Mouse (Mus musculus): ENCODE measurements at regions not wholly inside any gene's neighbourhood (a gene's known extent, or its start where the extent isn't known, plus 50 kb on each side); places are given as distances from the start of the nearest gene placed in this dataset.

- ATAC-seq (ENCODE audit: insufficient read depth, low FRiP score, low TSS enrichment) (no peak), DNase-seq (ENCODE audit: low spot score) (no peak)
- H3K9me3 ChIP-seq (ENCODE audit: control insufficient read depth, low read length): no peaks in the 10 kb centered on the region
- H3K4me3 ChIP-seq (ENCODE audit: low read depth, low read length): no peak overlapping the region
- no peak overlapping the region for H3K4me2 ChIP-seq (ENCODE audit: low read depth)
- H3K27ac ChIP-seq (ENCODE audit: low read depth, low read length): no peak overlapping the region
- no peaks in the 10 kb centered on the region for H3K4me1 ChIP-seq (ENCODE audit: control insufficient read depth, insufficient read depth, low read length)
- no peaks in the 10 kb centered on the region for H3K27me3 ChIP-seq (ENCODE audit: control insufficient read depth, insufficient read depth, low read length)
- no peaks in the 10 kb centered on the region for H3K36me3 ChIP-seq (ENCODE audit: control insufficient read depth, insufficient read depth, low read length)
- no peak overlapping the region for H3K9ac ChIP-seq (ENCODE audit: low read length)
- 73% methylated on average over 4 of the region's 4 CpGs for WGBS
These were observed 244.9 kb upstream of the Jmjd1c start for GRCm38 (mm10) chr10:66850972-66851478.

GRCm38 (mm10) chr10:66851841-66852240 is 244.1 kb upstream of the Jmjd1c start:
- Histone ChIP-seq H3K4me1 (ENCODE audit: control insufficient read depth, insufficient read depth, low read length) (no peaks in the 10 kb centered on the region), H3K4me3 (ENCODE audit: low read depth, low read length) (no peak overlapping the region), H3K4me2 (ENCODE audit: low read depth) (no peak overlapping the region), H3K27ac (ENCODE audit: low read depth, low read length) (no peak overlapping the region), H3K36me3 (ENCODE audit: control insufficient read depth, insufficient read depth, low read length) (no peaks in the 10 kb centered on the region), H3K9ac (ENCODE audit: low read length) (no peak overlapping the region), H3K9me3 (ENCODE audit: control insufficient read depth, low read length) (no peaks in the 10 kb centered on the region), H3K27me3 (ENCODE audit: control insufficient read depth, insufficient read depth, low read length) (no peaks in the 10 kb centered on the region)
- DNase-seq (ENCODE audit: low spot score) (no peak), ATAC-seq (ENCODE audit: insufficient read depth, low FRiP score, low TSS enrichment) (no peak)
- WGBS: 76% methylated on average over 5 of the region's 5 CpGs

- Histone ChIP-seq H3K4me2 (ENCODE audit: low read depth) (no peak overlapping the region), H3K27me3 (ENCODE audit: control insufficient read depth, insufficient read depth, low read length) (no peaks in the 10 kb centered on the region), H3K36me3 (ENCODE audit: control insufficient read depth, insufficient read depth, low read length) (no peaks in the 10 kb centered on the region), H3K4me1 (ENCODE audit: control insufficient read depth, insufficient read depth, low read length) (no peaks in the 10 kb centered on the region), H3K4me3 (ENCODE audit: low read depth, low read length) (no peak overlapping the region), H3K9ac (ENCODE audit: low read length) (no peak overlapping the region), H3K27ac (ENCODE audit: low read depth, low read length) (no peak overlapping the region), H3K9me3 (ENCODE audit: control insufficient read depth, low read length) (no peaks in the 10 kb centered on the region)
- WGBS: 62% methylated on average over 5 of the region's 5 CpGs
- no peak for ATAC-seq (ENCODE audit: insufficient read depth, low FRiP score, low TSS enrichment)
- no peak for DNase-seq (ENCODE audit: low spot score)
These were observed 243.2 kb upstream of the Jmjd1c start for GRCm38 (mm10) chr10:66852708-66853107.

GRCm38 (mm10) chr10:66853258-66853657 is 242.7 kb upstream of the Jmjd1c start:
- DNase-seq (ENCODE audit: low spot score): peak; percentile 80
- Histone ChIP-seq H3K9ac (ENCODE audit: low read length) (no peak overlapping the region), H3K4me2 (ENCODE audit: low read depth) (no peak overlapping the region), H3K9me3 (ENCODE audit: control insufficient read depth, low read length) (no peaks in the 10 kb centered on the region), H3K27me3 (ENCODE audit: control insufficient read depth, insufficient read depth, low read length) (no peaks in the 10 kb centered on the region), H3K4me1 (ENCODE audit: control insufficient read depth, insufficient read depth, low read length) (no peaks in the 10 kb centered on the region), H3K27ac (ENCODE audit: low read depth, low read length) (no peak overlapping the region), H3K36me3 (ENCODE audit: control insufficient read depth, insufficient read depth, low read length) (no peaks in the 10 kb centered on the region), H3K4me3 (ENCODE audit: low read depth, low read length) (no peak overlapping the region)
- WGBS: 14% methylated on average over 13 of the region's 13 CpGs
- no peak for ATAC-seq (ENCODE audit: insufficient read depth, low FRiP score, low TSS enrichment)

- no peaks in the 10 kb centered on the region for H3K36me3 ChIP-seq (ENCODE audit: control insufficient read depth, insufficient read depth, low read length)
- no peaks in the 10 kb centered on the region for H3K9me3 ChIP-seq (ENCODE audit: control insufficient read depth, low read length)
- no peak overlapping the region for H3K4me2 ChIP-seq (ENCODE audit: low read depth)
- no peak overlapping the region for H3K9ac ChIP-seq (ENCODE audit: low read length)
- H3K27ac ChIP-seq (ENCODE audit: low read depth, low read length): no peak overlapping the region
- no peaks in the 10 kb centered on the region for H3K4me1 ChIP-seq (ENCODE audit: control insufficient read depth, insufficient read depth, low read length)
- ATAC-seq (ENCODE audit: insufficient read depth, low FRiP score, low TSS enrichment) (no peak), DNase-seq (ENCODE audit: low spot score) (no peak)
- 93% methylated on average over 9 of the region's 9 CpGs for WGBS
- H3K27me3 ChIP-seq (ENCODE audit: control insufficient read depth, insufficient read depth, low read length): no peaks in the 10 kb centered on the region
- H3K4me3 ChIP-seq (ENCODE audit: low read depth, low read length): no peak overlapping the region
These were observed 241.0 kb upstream of the Jmjd1c start for GRCm38 (mm10) chr10:66854895-66855294.

- 86% methylated on average over 7 of the region's 7 CpGs for WGBS
- H3K9ac ChIP-seq (ENCODE audit: low read length): no peak overlapping the region
- H3K27ac ChIP-seq (ENCODE audit: low read depth, low read length): no peak overlapping the region
- H3K4me1 ChIP-seq (ENCODE audit: control insufficient read depth, insufficient read depth, low read length): no peaks in the 10 kb centered on the region
- H3K9me3 ChIP-seq (ENCODE audit: control insufficient read depth, low read length): no peaks in the 10 kb centered on the region
- H3K36me3 ChIP-seq (ENCODE audit: control insufficient read depth, insufficient read depth, low read length): no peaks in the 10 kb centered on the region
- no peak for ATAC-seq (ENCODE audit: insufficient read depth, low FRiP score, low TSS enrichment)
- no peak overlapping the region for H3K4me2 ChIP-seq (ENCODE audit: low read depth)
- H3K27me3 ChIP-seq (ENCODE audit: control insufficient read depth, insufficient read depth, low read length): no peaks in the 10 kb centered on the region
- no peak for DNase-seq (ENCODE audit: low spot score)
- no peak overlapping the region for H3K4me3 ChIP-seq (ENCODE audit: low read depth, low read length)
These were observed 238.6 kb upstream of the Jmjd1c start for GRCm38 (mm10) chr10:66857330-66857729.

GRCm38 (mm10) chr10:66861421-66861820 is 234.5 kb upstream of the Jmjd1c start:
- H3K27ac ChIP-seq (ENCODE audit: low read depth, low read length): no peak overlapping the region
- no peaks in the 10 kb centered on the region for H3K4me1 ChIP-seq (ENCODE audit: control insufficient read depth, insufficient read depth, low read length)
- ATAC-seq (ENCODE audit: insufficient read depth, low FRiP score, low TSS enrichment) (no peak), DNase-seq (ENCODE audit: low spot score) (no peak)
- no peaks in the 10 kb centered on the region for H3K27me3 ChIP-seq (ENCODE audit: control insufficient read depth, insufficient read depth, low read length)
- no peaks in the 10 kb centered on the region for H3K36me3 ChIP-seq (ENCODE audit: control insufficient read depth, insufficient read depth, low read length)
- WGBS: 68% methylated on average over 1 of the region's 1 CpGs
- H3K9ac ChIP-seq (ENCODE audit: low read length): no peak overlapping the region
- no peaks in the 10 kb centered on the region for H3K9me3 ChIP-seq (ENCODE audit: control insufficient read depth, low read length)
- H3K4me2 ChIP-seq (ENCODE audit: low read depth): no peak overlapping the region
- H3K4me3 ChIP-seq (ENCODE audit: low read depth, low read length): no peak overlapping the region

- ATAC-seq (ENCODE audit: insufficient read depth, low FRiP score, low TSS enrichment): no peak
These were observed 231.6 kb upstream of the Jmjd1c start for GRCm38 (mm10) chr10:66864161-66864862.

GRCm38 (mm10) chr10:66865010-66865582 is 230.8 kb upstream of the Jmjd1c start:
- 76% methylated on average over 10 of the region's 10 CpGs for WGBS
- Histone ChIP-seq H3K4me1 (ENCODE audit: control insufficient read depth, insufficient read depth, low read length) (no peaks in the 10 kb centered on the region), H3K4me2 (ENCODE audit: low read depth) (no peak overlapping the region), H3K27me3 (ENCODE audit: control insufficient read depth, insufficient read depth, low read length) (no peaks in the 10 kb centered on the region), H3K9ac (ENCODE audit: low read length) (no peak overlapping the region), H3K27ac (ENCODE audit: low read depth, low read length) (no peak overlapping the region), H3K4me3 (ENCODE audit: low read depth, low read length) (no peak overlapping the region), H3K36me3 (ENCODE audit: control insufficient read depth, insufficient read depth, low read length) (no peaks in the 10 kb centered on the region), H3K9me3 (ENCODE audit: control insufficient read depth, low read length) (no peaks in the 10 kb centered on the region)
- ATAC-seq (ENCODE audit: insufficient read depth, low FRiP score, low TSS enrichment) (no peak), DNase-seq (ENCODE audit: low spot score) (no peak)

More at GRCm38 (mm10) chr10:66864161-66864862, 231.6 kb upstream of the Jmjd1c start:
- no peaks in the 10 kb centered on the region for H3K9me3 ChIP-seq (ENCODE audit: control insufficient read depth, low read length)
- no peak overlapping the region for H3K9ac ChIP-seq (ENCODE audit: low read length)
- 74% methylated on average over 14 of the region's 14 CpGs for WGBS
- no peak overlapping the region for H3K4me3 ChIP-seq (ENCODE audit: low read depth, low read length)
- no peak overlapping the region for H3K27ac ChIP-seq (ENCODE audit: low read depth, low read length)
- H3K36me3 ChIP-seq (ENCODE audit: control insufficient read depth, insufficient read depth, low read length): no peaks in the 10 kb centered on the region
- H3K4me2 ChIP-seq (ENCODE audit: low read depth): no peak overlapping the region
- no peak for DNase-seq (ENCODE audit: low spot score)
- H3K4me1 ChIP-seq (ENCODE audit: control insufficient read depth, insufficient read depth, low read length): no peaks in the 10 kb centered on the region
- no peaks in the 10 kb centered on the region for H3K27me3 ChIP-seq (ENCODE audit: control insufficient read depth, insufficient read depth, low read length)
